Mouse (Mus musculus): ENCODE data around the gene Kansl1. TPM values are rescaled to one million over a fixed set of nuclear protein-coding genes. Genes with fewer than 3 reads are reported as not detected.

Gene Kansl1
- polyA plus RNA-seq, 1 experiment from 2014 or later, result 28.7 TPM

DNA sequence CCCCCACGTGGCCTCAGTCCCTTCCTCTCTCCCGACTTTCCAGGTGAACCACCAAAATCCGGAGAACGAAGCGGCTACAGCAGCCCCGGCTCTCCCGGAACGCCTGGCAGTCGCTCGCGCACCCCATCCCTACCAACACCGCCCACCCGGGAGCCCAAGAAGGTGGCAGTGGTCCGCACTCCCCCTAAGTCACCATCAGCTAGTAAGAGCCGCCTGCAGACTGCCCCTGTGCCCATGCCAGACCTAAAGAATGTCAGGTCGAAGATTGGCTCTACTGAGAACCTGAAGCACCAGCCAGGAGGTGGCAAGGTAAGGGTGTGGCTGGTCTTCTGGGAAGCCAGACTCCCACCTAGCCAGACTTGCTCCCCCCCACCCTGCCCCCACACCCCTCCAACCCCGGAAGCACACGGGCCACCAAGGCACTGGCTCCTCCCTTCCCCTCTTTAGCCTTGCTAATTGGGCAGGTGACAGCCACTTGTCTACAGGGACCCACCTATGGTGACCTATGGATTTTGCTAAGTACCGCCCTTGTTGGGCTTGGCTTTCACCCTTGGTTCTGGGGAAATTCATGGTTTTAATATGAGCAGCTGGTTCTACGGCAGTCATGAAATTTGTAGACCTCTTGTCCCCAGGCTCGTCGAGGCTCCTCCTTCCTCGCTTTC lies 158.3 kb downstream of the Kansl1 start:
- H3K27ac ChIP-seq (replicated peaks), result no peak overlapping the region
- peaks cover 32% of the 10 kb centered on the region for H3K27me3 ChIP-seq (replicated peaks; ENCODE audit: low read depth, poor library complexity, severe bottlenecking)
- H3K4me3 ChIP-seq, result peak overlapping the region; percentile 33; the same call in 1 of the 2 replicates
- H3K36me3 ChIP-seq (replicated peaks), result no peaks in the 10 kb centered on the region
- 14% methylated on average over 23 of the region's 23 CpGs for WGBS
- no peaks in the 10 kb centered on the region; the same call in none of the 2 replicates for H3K4me1 ChIP-seq
- no peaks in the 10 kb centered on the region for H3K9me3 ChIP-seq
- DNase-seq (ENCODE audit: low spot score), result no peak

- 38% methylated on average over 12 of the region's 12 CpGs for WGBS
- H3K9me3 ChIP-seq, result no peaks in the 10 kb centered on the region
- no peak overlapping the region for H3K27ac ChIP-seq (replicated peaks)
- peak overlapping the region; percentile 33; the same call in 1 of the 2 replicates for H3K4me3 ChIP-seq
- no peaks in the 10 kb centered on the region for H3K36me3 ChIP-seq (replicated peaks)
- no peaks in the 10 kb centered on the region; the same call in none of the 2 replicates for H3K4me1 ChIP-seq
- no peak for DNase-seq (ENCODE audit: low spot score)
- H3K27me3 ChIP-seq (replicated peaks; ENCODE audit: low read depth, poor library complexity, severe bottlenecking), result peaks cover 32% of the 10 kb centered on the region
Measured at GRCm38 (mm10) chr11:104309377-104310225, 159.1 kb downstream of the Kansl1 start.

GRCm38 (mm10) chr11:104307136-104307535 lies 161.5 kb downstream of the Kansl1 start:
- WGBS, result 80% methylated on average over 4 of the region's 4 CpGs
- DNase-seq (ENCODE audit: low spot score), result no peak
- H3K36me3 ChIP-seq (replicated peaks), result no peaks in the 10 kb centered on the region

GRCm38 (mm10) chr11:104306483-104306882 lies 162.2 kb downstream of the Kansl1 start:
- H3K36me3 ChIP-seq (replicated peaks), result no peaks in the 10 kb centered on the region
- 94% methylated on average over 13 of the region's 13 CpGs for whole genome bisulfite sequencing
- DNase-seq (ENCODE audit: low spot score), result no peak
- no peak overlapping the region for H3K4me3 ChIP-seq
- no peaks in the 10 kb centered on the region for H3K9me3 ChIP-seq
- peaks cover 22% of the 10 kb centered on the region for H3K4me1 ChIP-seq
- H3K27ac ChIP-seq (replicated peaks), result no peak overlapping the region
- H3K27me3 ChIP-seq (replicated peaks; ENCODE audit: low read depth, poor library complexity, severe bottlenecking), result peaks cover 29% of the 10 kb centered on the region

More at GRCm38 (mm10) chr11:104307136-104307535, 161.5 kb downstream of the Kansl1 start:
- Histone ChIP-seq H3K9me3 (no peaks in the 10 kb centered on the region), H3K4me1 (peaks cover 15% of the 10 kb centered on the region), H3K4me3 (no peak overlapping the region), H3K27ac (replicated peaks) (no peak overlapping the region), H3K27me3 (replicated peaks; ENCODE audit: low read depth, poor library complexity, severe bottlenecking) (peaks cover 32% of the 10 kb centered on the region)

DNA sequence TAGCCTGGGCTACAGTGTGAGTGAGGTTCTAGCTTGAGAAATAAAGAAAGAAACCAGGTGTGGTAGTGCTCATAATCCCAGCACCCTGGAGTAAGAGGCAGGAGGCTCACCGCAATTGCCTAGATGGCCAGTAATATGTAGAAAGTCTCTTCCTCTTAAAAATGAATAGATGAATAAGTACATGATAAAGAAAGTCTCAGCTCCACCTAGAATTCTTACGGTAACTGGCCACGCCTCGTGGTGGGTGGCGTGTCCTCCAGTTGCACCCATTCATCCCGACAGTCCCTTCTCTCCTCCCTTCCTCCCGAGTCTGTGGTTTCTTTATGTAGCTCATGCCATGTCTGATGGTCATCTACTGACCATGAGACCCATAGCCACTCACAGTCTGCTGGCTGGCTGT lies 162.9 kb downstream of the Kansl1 start:
- peaks cover 21% of the 10 kb centered on the region for H3K27me3 ChIP-seq (replicated peaks; ENCODE audit: low read depth, poor library complexity, severe bottlenecking)
- H3K4me1 ChIP-seq, result peaks cover 24% of the 10 kb centered on the region
- H3K4me3 ChIP-seq, result no peak overlapping the region
- H3K27ac ChIP-seq (replicated peaks), result no peak overlapping the region
- H3K9me3 ChIP-seq, result no peaks in the 10 kb centered on the region
- no peaks in the 10 kb centered on the region for H3K36me3 ChIP-seq (replicated peaks)
- no peak for DNase-seq (ENCODE audit: low spot score)
- 96% methylated on average over 7 of the region's 7 CpGs for WGBS

DNA sequence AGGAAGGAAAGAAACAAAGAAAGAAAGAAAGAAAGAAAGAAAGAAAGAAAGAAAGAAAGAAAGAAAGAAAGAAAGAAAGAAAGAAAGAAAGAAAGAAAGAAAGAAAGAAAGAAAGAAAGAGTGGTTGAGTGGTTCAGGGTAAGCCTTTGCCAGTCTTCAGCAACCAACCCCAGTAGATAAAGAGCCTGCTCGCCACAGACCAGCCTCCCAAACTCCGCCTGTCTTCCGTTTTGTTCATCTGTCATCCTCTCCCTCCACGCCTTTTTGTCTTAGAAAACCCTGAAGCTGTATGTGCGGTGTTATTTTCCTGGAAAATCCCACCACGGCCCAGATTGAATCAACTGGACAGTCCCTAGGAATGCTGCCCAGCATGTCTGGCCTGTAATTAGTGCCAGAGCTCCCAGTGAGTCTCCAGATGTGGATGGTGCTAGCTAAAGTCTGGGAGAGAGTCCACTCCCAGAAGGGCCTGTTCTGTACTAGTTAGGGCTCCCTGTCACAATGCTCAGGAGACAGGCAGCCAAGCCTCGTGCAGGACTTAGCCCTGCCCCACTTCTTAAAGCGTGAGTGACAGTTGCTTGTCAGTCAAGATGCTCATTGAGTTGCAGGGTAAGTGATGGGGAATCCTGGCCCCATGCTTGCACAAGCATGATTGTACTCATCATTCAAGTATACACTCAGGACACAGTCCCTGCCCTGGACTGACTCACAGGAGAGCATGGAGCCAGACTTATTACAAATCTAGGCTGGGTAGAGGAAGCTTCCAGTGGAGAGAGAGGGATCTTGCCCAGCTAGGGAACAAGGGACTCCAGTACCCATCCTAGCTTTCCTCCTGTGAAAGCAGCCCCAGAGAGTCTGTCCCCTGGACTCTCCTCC lies 165.3 kb downstream of the Kansl1 start:
- DNase-seq (ENCODE audit: low spot score), result peak; percentile 66
- Histone ChIP-seq H3K27me3 (replicated peaks; ENCODE audit: low read depth, poor library complexity, severe bottlenecking) (no peaks in the 10 kb centered on the region), H3K4me1 (peaks cover 29% of the 10 kb centered on the region), H3K27ac (replicated peaks) (peak overlapping the region; percentile 66), H3K4me3 (no peak overlapping the region), H3K9me3 (no peaks in the 10 kb centered on the region), H3K36me3 (replicated peaks) (no peaks in the 10 kb centered on the region)
- 31% methylated on average over 8 of the region's 8 CpGs for WGBS

GRCm38 (mm10) chr11:104302628-104303027 lies 166.0 kb downstream of the Kansl1 start:
- Histone ChIP-seq H3K4me1 (peaks cover 29% of the 10 kb centered on the region), H3K27me3 (replicated peaks; ENCODE audit: low read depth, poor library complexity, severe bottlenecking) (no peaks in the 10 kb centered on the region), H3K9me3 (no peaks in the 10 kb centered on the region), H3K36me3 (replicated peaks) (no peaks in the 10 kb centered on the region), H3K4me3 (peak overlapping the region; percentile 16; the same call in 1 of the 2 replicates), H3K27ac (replicated peaks) (no peak overlapping the region)
- peak; percentile 41 for DNase-seq (ENCODE audit: low spot score)
- WGBS, result 56% methylated on average over 12 of the region's 12 CpGs

DNA sequence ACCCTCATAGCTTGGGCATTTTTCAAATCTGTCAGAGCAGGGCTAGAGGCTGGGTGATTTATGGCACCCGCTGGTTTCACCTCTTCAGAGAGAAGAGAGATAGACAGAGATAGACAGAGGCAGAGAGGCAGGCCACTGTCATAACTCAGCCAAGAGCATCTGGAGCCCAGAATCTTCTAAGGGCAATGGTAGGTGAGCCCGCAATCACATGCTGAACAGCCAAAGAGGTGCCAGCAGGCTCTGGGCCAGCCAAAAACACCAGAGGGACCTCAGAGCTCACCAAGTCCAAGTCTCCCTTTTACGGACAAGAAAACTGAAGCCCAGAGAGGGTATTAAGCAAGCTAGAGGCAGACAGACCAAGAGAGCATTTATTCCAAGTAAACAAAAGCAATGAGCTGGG lies 171.0 kb downstream of the Kansl1 start:
- Histone ChIP-seq H3K27me3 (replicated peaks; ENCODE audit: low read depth, poor library complexity, severe bottlenecking) (no peaks in the 10 kb centered on the region), H3K4me3 (no peak overlapping the region), H3K9me3 (no peaks in the 10 kb centered on the region), H3K4me1 (peaks cover 27% of the 10 kb centered on the region), H3K36me3 (replicated peaks) (no peaks in the 10 kb centered on the region), H3K27ac (replicated peaks) (no peak overlapping the region)
- DNase-seq (ENCODE audit: low spot score), result no peak
- 95% methylated on average over 3 of the region's 3 CpGs for WGBS

DNA sequence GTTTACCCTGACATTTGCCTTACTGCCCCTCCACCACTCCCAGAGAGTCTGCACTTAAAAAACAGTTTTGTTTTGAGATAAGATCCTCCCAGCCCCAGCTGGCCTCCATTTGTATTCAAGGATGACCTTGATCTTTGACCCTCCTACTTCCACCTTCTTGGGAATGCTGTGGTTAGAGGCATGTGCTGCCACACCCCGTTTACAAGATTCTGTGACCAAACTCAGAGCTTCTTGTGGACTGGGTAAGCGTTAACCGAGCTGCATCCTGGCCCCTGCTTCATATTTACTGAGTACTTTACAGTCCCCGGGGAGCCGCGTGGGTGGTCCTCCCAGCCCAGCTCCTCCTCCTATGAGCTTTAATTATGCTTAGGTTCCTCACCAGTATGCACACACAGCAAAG lies 173.0 kb downstream of the Kansl1 start:
- no peak overlapping the region for H3K4me3 ChIP-seq
- no peaks in the 10 kb centered on the region for H3K36me3 ChIP-seq (replicated peaks)
- no peaks in the 10 kb centered on the region for H3K9me3 ChIP-seq
- DNase-seq (ENCODE audit: low spot score), result peak; percentile 38
- WGBS, result 39% methylated on average over 6 of the region's 6 CpGs
- H3K4me1 ChIP-seq, result peaks cover 14% of the 10 kb centered on the region
- H3K27ac ChIP-seq (replicated peaks), result no peak overlapping the region
- H3K27me3 ChIP-seq (replicated peaks; ENCODE audit: low read depth, poor library complexity, severe bottlenecking), result no peaks in the 10 kb centered on the region

- H3K27ac ChIP-seq (replicated peaks), result no peak overlapping the region
- H3K9me3 ChIP-seq, result no peaks in the 10 kb centered on the region
- H3K4me3 ChIP-seq, result no peak overlapping the region
- no peak for DNase-seq (ENCODE audit: low spot score)
- H3K4me1 ChIP-seq, result peaks cover 19% of the 10 kb centered on the region
- 0 out of 2 replicates have a peak, but pooled peaks cover 3% of the 10 kb centered on the region for H3K27me3 ChIP-seq (replicated peaks; ENCODE audit: low read depth, poor library complexity, severe bottlenecking)
- 62% methylated on average over 5 of the region's 5 CpGs for WGBS
- H3K36me3 ChIP-seq (replicated peaks), result no peaks in the 10 kb centered on the region
Measured at GRCm38 (mm10) chr11:104295145-104295544, 173.5 kb downstream of the Kansl1 start.

- Histone ChIP-seq H3K36me3 (replicated peaks) (no peaks in the 10 kb centered on the region), H3K27ac (replicated peaks) (no peak overlapping the region), H3K4me3 (no peak overlapping the region), H3K4me1 (peaks cover 31% of the 10 kb centered on the region), H3K27me3 (replicated peaks; ENCODE audit: low read depth, poor library complexity, severe bottlenecking) (0 out of 2 replicates have a peak, but pooled peaks cover 3% of the 10 kb centered on the region), H3K9me3 (no peaks in the 10 kb centered on the region)
- no peak for DNase-seq (ENCODE audit: low spot score)
- WGBS, result 77% methylated on average over 9 of the region's 9 CpGs
Measured at GRCm38 (mm10) chr11:104293241-104293640, 175.4 kb downstream of the Kansl1 start.
